Mouse (Mus musculus): Measurements from ENCODE around the gene Itih4. TPM values are rescaled to one million over a fixed set of nuclear protein-coding genes. Genes with fewer than 3 reads are reported as not detected.

Itih4 gene
- total RNA-seq (2021): 1 to 10 TPM; 3.1 to 7.9 TPM
- long read RNA-seq, experiment 1, partial matches to known transcripts: 0 of 3 reads
- long read RNA-seq, experiment 1, other reads (novel, unspliced or antisense): 0 of 3 reads
- long read RNA-seq, experiment 2, partial matches to known transcripts: 1 of 3 reads
- long read RNA-seq, experiment 2, other reads (novel, unspliced or antisense): 1 of 3 reads

- DNase-seq: no peak
Observed at GRCm38 (mm10) chr14:30886204-30886603, at the start of gene Itih4. TSS of gene Itih4 (plus strand) at chr14:30886476.

GRCm38 (mm10) chr14:30837416-30837996, 48.8 kb upstream of the Itih4 start:
- peak in 1 of 2 experiments; percentile 27 for DNase-seq

- no peak for DNase-seq
Observed at GRCm38 (mm10) chr14:30843701-30844100, 42.6 kb upstream of the Itih4 start.

GRCm38 (mm10) chr14:30850504-30850903, 35.8 kb upstream of the Itih4 start:
- DNase-seq: no peak

- no peak for DNase-seq
Observed at GRCm38 (mm10) chr14:30852325-30852724, 34.0 kb upstream of the Itih4 start.

GRCm38 (mm10) chr14:30855316-30855715, 31.0 kb upstream of the Itih4 start:
- DNase-seq: peak in 1 of 2 experiments; percentile 66

- no peak for DNase-seq
Observed at GRCm38 (mm10) chr14:30856885-30857507, 29.3 kb upstream of the Itih4 start.

GRCm38 (mm10) chr14:30857990-30858389, 28.3 kb upstream of the Itih4 start:
- DNase-seq: no peak

GRCm38 (mm10) chr14:30861421-30862125, 24.7 kb upstream of the Itih4 start:
- DNase-seq: no peak

- DNase-seq: no peak
Observed at GRCm38 (mm10) chr14:30862368-30862767, 23.9 kb upstream of the Itih4 start.

GRCm38 (mm10) chr14:30865311-30865710, 21.0 kb upstream of the Itih4 start:
- no peak for DNase-seq

- peak; percentile 83 to 91 for DNase-seq
Observed at GRCm38 (mm10) chr14:30867042-30867441, 19.2 kb upstream of the Itih4 start.

- DNase-seq: no peak
Observed at GRCm38 (mm10) chr14:30868826-30869225, 17.4 kb upstream of the Itih4 start.

- DNase-seq: peak; percentile 67 to 88
Observed at GRCm38 (mm10) chr14:30869391-30869801, 16.9 kb upstream of the Itih4 start.

GRCm38 (mm10) chr14:30870206-30871147, 15.8 kb upstream of the Itih4 start:
- DNase-seq: peak; percentile 75 to 78

GRCm38 (mm10) chr14:30874095-30874700, 12.1 kb upstream of the Itih4 start:
- DNase-seq: no peak

GRCm38 (mm10) chr14:30875130-30875865, 11.0 kb upstream of the Itih4 start:
- no peak for DNase-seq

GRCm38 (mm10) chr14:30875955-30876354, 10.3 kb upstream of the Itih4 start:
- DNase-seq: no peak

GRCm38 (mm10) chr14:30876451-30876850, 9.8 kb upstream of the Itih4 start:
- peak in 1 of 2 experiments; percentile 44 for DNase-seq

- DNase-seq: no peak
Observed at GRCm38 (mm10) chr14:30877827-30878226, 8.4 kb upstream of the Itih4 start.
